Mouse (Mus musculus): ENCODE results near the gene Nmnat3. TPM values are rescaled to one million over a fixed set of nuclear protein-coding genes. Genes with fewer than 3 reads are reported as not detected.
A peak's percentile ranks its signal among the peaks of the same experiment; 100 is the strongest.

The Nmnat3 gene
- polyA plus RNA-seq, 1 experiment from 2014 or later, result 10.0 TPM

- no peak overlapping the region for H3K4me2 ChIP-seq (ENCODE audit: low read length)
- H3K9ac ChIP-seq (ENCODE audit: low read length), result no peak overlapping the region
- WGBS, result 86% methylated on average over 12 of the region's 12 CpGs
- H3K36me3 ChIP-seq (ENCODE audit: control insufficient read depth, insufficient read depth, low read length), result no peaks in the 10 kb centered on the region
- H3K4me3 ChIP-seq (ENCODE audit: control insufficient read depth in 1 of 2, insufficient read depth in 1 of 2, low read depth in 1 of 2, low read length in 2 of 2), result no peak overlapping the region
- no peak overlapping the region for H3K27ac ChIP-seq (replicated peaks in 1 of 2; ENCODE audit: control insufficient read depth in 1 of 2, insufficient read depth in 1 of 2, low read depth in 2 of 2, low read length in 2 of 2)
- H3K27me3 ChIP-seq (ENCODE audit: control insufficient read depth, insufficient read depth, low read length), result no peaks in the 10 kb centered on the region
- no peak for ATAC-seq (ENCODE audit: insufficient number of reproducible peaks, insufficient read depth, low FRiP score, low read depth)
- H3K9me3 ChIP-seq (ENCODE audit: control insufficient read depth, low read length), result no peaks in the 10 kb centered on the region
- H3K4me1 ChIP-seq (ENCODE audit: control insufficient read depth in 2 of 2, insufficient read depth in 2 of 2, low read length in 2 of 2), result no peaks in the 10 kb centered on the region
Observed at GRCm38 (mm10) chr9:98407771-98408170, 120.5 kb downstream of the Nmnat3 start.

GRCm38 (mm10) chr9:98409137-98409536 lies 121.9 kb downstream of the Nmnat3 start:
- ATAC-seq (ENCODE audit: insufficient number of reproducible peaks, insufficient read depth, low FRiP score, low read depth), result no peak
- no peaks in the 10 kb centered on the region for H3K9me3 ChIP-seq (ENCODE audit: control insufficient read depth, low read length)
- no peak overlapping the region for H3K27ac ChIP-seq (replicated peaks in 1 of 2; ENCODE audit: control insufficient read depth in 1 of 2, insufficient read depth in 1 of 2, low read depth in 2 of 2, low read length in 2 of 2)
- H3K4me2 ChIP-seq (ENCODE audit: low read length), result no peak overlapping the region
- no peaks in the 10 kb centered on the region for H3K36me3 ChIP-seq (ENCODE audit: control insufficient read depth, insufficient read depth, low read length)
- H3K4me3 ChIP-seq (ENCODE audit: control insufficient read depth in 1 of 2, insufficient read depth in 1 of 2, low read depth in 1 of 2, low read length in 2 of 2), result no peak overlapping the region
- 27% methylated on average over 3 of the region's 3 CpGs for WGBS
- no peaks in the 10 kb centered on the region for H3K4me1 ChIP-seq (ENCODE audit: control insufficient read depth in 2 of 2, insufficient read depth in 2 of 2, low read length in 2 of 2)
- H3K27me3 ChIP-seq (ENCODE audit: control insufficient read depth, insufficient read depth, low read length), result no peaks in the 10 kb centered on the region
- no peak overlapping the region for H3K9ac ChIP-seq (ENCODE audit: low read length)

GRCm38 (mm10) chr9:98415427-98415826 lies 128.2 kb downstream of the Nmnat3 start:
- no peak for ATAC-seq (ENCODE audit: insufficient number of reproducible peaks, insufficient read depth, low FRiP score, low read depth)
- Histone ChIP-seq H3K4me3 (ENCODE audit: control insufficient read depth in 1 of 2, insufficient read depth in 1 of 2, low read depth in 1 of 2, low read length in 2 of 2) (no peak overlapping the region), H3K9ac (ENCODE audit: low read length) (no peak overlapping the region), H3K4me2 (ENCODE audit: low read length) (no peak overlapping the region), H3K9me3 (ENCODE audit: control insufficient read depth, low read length) (no peaks in the 10 kb centered on the region), H3K27me3 (ENCODE audit: control insufficient read depth, insufficient read depth, low read length) (no peaks in the 10 kb centered on the region), H3K4me1 (ENCODE audit: control insufficient read depth in 2 of 2, insufficient read depth in 2 of 2, low read length in 2 of 2) (no peaks in the 10 kb centered on the region), H3K27ac (replicated peaks in 1 of 2; ENCODE audit: control insufficient read depth in 1 of 2, insufficient read depth in 1 of 2, low read depth in 2 of 2, low read length in 2 of 2) (no peak overlapping the region), H3K36me3 (ENCODE audit: control insufficient read depth, insufficient read depth, low read length) (no peaks in the 10 kb centered on the region)
- 80% methylated on average over 4 of the region's 4 CpGs for WGBS

- WGBS, result 45% methylated on average over 7 of the region's 7 CpGs
- peak; percentile 26; the same call in 1 of the 2 replicates for ATAC-seq (ENCODE audit: insufficient number of reproducible peaks, insufficient read depth, low FRiP score, low read depth)
Observed at GRCm38 (mm10) chr9:98417919-98418318, 130.7 kb downstream of the Nmnat3 start.

DNA sequence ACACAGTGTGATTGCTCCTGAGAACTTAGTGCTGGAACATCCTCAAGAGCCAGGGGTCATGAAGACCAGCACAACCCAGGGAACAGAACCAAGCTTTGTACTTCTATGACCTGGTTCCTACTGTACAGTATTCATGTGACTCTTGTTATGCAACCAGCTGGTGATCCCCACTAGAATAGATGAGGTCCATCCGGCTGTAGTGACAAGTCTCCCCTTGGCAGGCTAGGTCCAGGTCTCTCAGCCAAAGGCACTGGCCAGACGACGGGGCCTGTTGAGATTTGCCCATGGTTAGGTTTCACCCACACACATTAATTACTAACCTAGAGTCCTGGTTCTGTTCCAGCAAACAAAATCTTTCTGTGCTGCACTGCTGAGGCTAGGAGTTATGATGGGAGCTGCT lies 131.1 kb downstream of the Nmnat3 start:
- WGBS, result 80% methylated on average over 3 of the region's 3 CpGs
- H3K9ac ChIP-seq (ENCODE audit: low read length), result no peak overlapping the region
- no peaks in the 10 kb centered on the region for H3K4me1 ChIP-seq (ENCODE audit: control insufficient read depth in 2 of 2, insufficient read depth in 2 of 2, low read length in 2 of 2)
- H3K4me3 ChIP-seq (ENCODE audit: control insufficient read depth in 1 of 2, insufficient read depth in 1 of 2, low read depth in 1 of 2, low read length in 2 of 2), result no peak overlapping the region
- H3K27ac ChIP-seq (replicated peaks in 1 of 2; ENCODE audit: control insufficient read depth in 1 of 2, insufficient read depth in 1 of 2, low read depth in 2 of 2, low read length in 2 of 2), result no peak overlapping the region
- H3K9me3 ChIP-seq (ENCODE audit: control insufficient read depth, low read length), result no peaks in the 10 kb centered on the region
- no peaks in the 10 kb centered on the region for H3K27me3 ChIP-seq (ENCODE audit: control insufficient read depth, insufficient read depth, low read length)
- no peak for ATAC-seq (ENCODE audit: insufficient number of reproducible peaks, insufficient read depth, low FRiP score, low read depth)
- H3K4me2 ChIP-seq (ENCODE audit: low read length), result no peak overlapping the region
- no peaks in the 10 kb centered on the region for H3K36me3 ChIP-seq (ENCODE audit: control insufficient read depth, insufficient read depth, low read length)

More at GRCm38 (mm10) chr9:98417919-98418318, 130.7 kb downstream of the Nmnat3 start:
- Histone ChIP-seq H3K4me1 (ENCODE audit: control insufficient read depth in 2 of 2, insufficient read depth in 2 of 2, low read length in 2 of 2) (no peaks in the 10 kb centered on the region), H3K36me3 (ENCODE audit: control insufficient read depth, insufficient read depth, low read length) (no peaks in the 10 kb centered on the region), H3K9ac (ENCODE audit: low read length) (no peak overlapping the region), H3K27ac (replicated peaks in 1 of 2; ENCODE audit: control insufficient read depth in 1 of 2, insufficient read depth in 1 of 2, low read depth in 2 of 2, low read length in 2 of 2) (no peak overlapping the region), H3K27me3 (ENCODE audit: control insufficient read depth, insufficient read depth, low read length) (no peaks in the 10 kb centered on the region), H3K4me3 (ENCODE audit: control insufficient read depth in 1 of 2, insufficient read depth in 1 of 2, low read depth in 1 of 2, low read length in 2 of 2) (no peak overlapping the region), H3K9me3 (ENCODE audit: control insufficient read depth, low read length) (no peaks in the 10 kb centered on the region), H3K4me2 (ENCODE audit: low read length) (no peak overlapping the region)

DNA sequence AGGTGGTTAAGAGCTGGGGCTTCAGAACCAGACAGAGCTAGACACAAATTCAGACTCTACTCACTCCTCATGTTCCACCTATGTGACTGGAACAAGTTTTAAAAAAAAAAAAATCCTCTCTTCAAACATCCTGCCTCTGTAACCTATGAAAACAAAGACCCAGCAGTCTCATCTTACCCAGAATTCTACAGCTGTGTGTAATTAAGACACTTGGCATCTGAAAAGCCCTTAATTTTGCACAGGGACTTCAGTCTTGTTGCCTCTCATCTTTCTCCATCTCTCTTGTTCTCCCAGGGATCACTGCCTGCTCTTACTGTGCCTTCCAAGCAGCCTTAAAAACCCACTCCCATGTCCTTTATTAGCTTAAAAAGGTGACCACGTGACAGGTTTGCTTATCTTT lies 133.4 kb downstream of the Nmnat3 start:
- H3K27me3 ChIP-seq (ENCODE audit: control insufficient read depth, insufficient read depth, low read length), result no peaks in the 10 kb centered on the region
- H3K4me1 ChIP-seq (ENCODE audit: control insufficient read depth in 2 of 2, insufficient read depth in 2 of 2, low read length in 2 of 2), result peaks cover 6% of the 10 kb centered on the region in 2 experiments; a peak in 3 of 4 replicates
- no peak overlapping the region for H3K4me2 ChIP-seq (ENCODE audit: low read length)
- no peak overlapping the region for H3K27ac ChIP-seq (replicated peaks in 1 of 2; ENCODE audit: control insufficient read depth in 1 of 2, insufficient read depth in 1 of 2, low read depth in 2 of 2, low read length in 2 of 2)
- WGBS, result 66% methylated on average over 1 of the region's 1 CpGs
- no peak overlapping the region for H3K9ac ChIP-seq (ENCODE audit: low read length)
- ATAC-seq (ENCODE audit: insufficient number of reproducible peaks, insufficient read depth, low FRiP score, low read depth), result no peak
- H3K4me3 ChIP-seq (ENCODE audit: control insufficient read depth in 1 of 2, insufficient read depth in 1 of 2, low read depth in 1 of 2, low read length in 2 of 2), result no peak overlapping the region
- no peaks in the 10 kb centered on the region for H3K9me3 ChIP-seq (ENCODE audit: control insufficient read depth, low read length)
- H3K36me3 ChIP-seq (ENCODE audit: control insufficient read depth, insufficient read depth, low read length), result no peaks in the 10 kb centered on the region

DNA sequence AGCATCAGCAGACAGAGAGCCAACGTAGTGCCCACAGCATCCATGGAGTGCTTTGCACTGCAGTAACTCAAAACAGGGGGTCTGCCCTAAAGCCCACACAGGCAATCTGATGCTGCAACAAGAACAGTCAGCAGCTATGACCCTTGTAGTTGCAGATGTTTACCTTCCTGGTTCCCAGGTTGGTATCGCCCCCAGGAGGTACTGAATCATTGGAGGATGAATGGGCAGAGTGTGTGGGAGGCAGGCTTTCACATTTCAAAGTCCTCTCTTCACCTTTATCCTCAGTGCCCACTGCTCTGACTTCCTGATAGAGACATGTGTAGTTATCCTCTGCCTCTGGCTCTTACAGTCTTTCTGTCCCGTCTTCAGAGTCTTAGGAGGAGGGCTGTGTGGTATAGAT lies 134.7 kb downstream of the Nmnat3 start:
- Histone ChIP-seq H3K36me3 (ENCODE audit: control insufficient read depth, insufficient read depth, low read length) (no peaks in the 10 kb centered on the region), H3K4me2 (ENCODE audit: low read length) (no peak overlapping the region), H3K27me3 (ENCODE audit: control insufficient read depth, insufficient read depth, low read length) (no peaks in the 10 kb centered on the region), H3K9ac (ENCODE audit: low read length) (no peak overlapping the region), H3K27ac (replicated peaks in 1 of 2; ENCODE audit: control insufficient read depth in 1 of 2, insufficient read depth in 1 of 2, low read depth in 2 of 2, low read length in 2 of 2) (no peak overlapping the region), H3K9me3 (ENCODE audit: control insufficient read depth, low read length) (no peaks in the 10 kb centered on the region), H3K4me1 (ENCODE audit: control insufficient read depth in 2 of 2, insufficient read depth in 2 of 2, low read length in 2 of 2) (peaks cover 6 to 11% of the 10 kb centered on the region in 2 experiments; a peak in 3 of 4 replicates), H3K4me3 (ENCODE audit: control insufficient read depth in 1 of 2, insufficient read depth in 1 of 2, low read depth in 1 of 2, low read length in 2 of 2) (no peak overlapping the region)
- no peak for ATAC-seq (ENCODE audit: insufficient number of reproducible peaks, insufficient read depth, low FRiP score, low read depth)
- 60% methylated on average over 3 of the region's 3 CpGs for WGBS

GRCm38 (mm10) chr9:98422656-98423055 lies 135.4 kb downstream of the Nmnat3 start, which contains the start of gene Rbp1:
TSS of gene Rbp1 (plus strand) at chr9:98422961.
- Histone ChIP-seq H3K27me3 (ENCODE audit: control insufficient read depth, insufficient read depth, low read length) (no peaks in the 10 kb centered on the region), H3K9ac (ENCODE audit: low read length) (no peak within 1 kb of the TSS), H3K4me2 (ENCODE audit: low read length) (no peak within 1 kb of the TSS), H3K27ac (replicated peaks in 1 of 2; ENCODE audit: control insufficient read depth in 1 of 2, insufficient read depth in 1 of 2, low read depth in 2 of 2, low read length in 2 of 2) (no peak within 1 kb of the TSS), H3K4me1 (ENCODE audit: control insufficient read depth in 2 of 2, insufficient read depth in 2 of 2, low read length in 2 of 2) (peaks cover 7 to 11% of the 10 kb centered on the region in 2 experiments; a peak in 3 of 4 replicates), H3K9me3 (ENCODE audit: control insufficient read depth, low read length) (no peaks in the 10 kb centered on the region), H3K4me3 (ENCODE audit: control insufficient read depth in 1 of 2, insufficient read depth in 1 of 2, low read depth in 1 of 2, low read length in 2 of 2) (no peak within 1 kb of the TSS), H3K36me3 (ENCODE audit: control insufficient read depth, insufficient read depth, low read length) (no peaks in the 10 kb centered on the region)
- 68% methylated on average over 5 of the region's 5 CpGs for WGBS
- no peak for ATAC-seq (ENCODE audit: insufficient number of reproducible peaks, insufficient read depth, low FRiP score, low read depth)
